Mouse (Mus musculus): ENCODE measurements around the gene Mrps33.

The Mrps33 gene

GRCm38 (mm10) chr6:39810612-39811116 is at the start of gene Mrps33:
Mrps33 (minus strand) TSS chr6:39810988.
- peak; percentile 100 for ATAC-seq (ENCODE audit: insufficient number of reproducible peaks, low FRiP score, low TSS enrichment)

- ATAC-seq (ENCODE audit: insufficient number of reproducible peaks, low FRiP score, low TSS enrichment) = no peak
These were observed 38.9 kb upstream of the Mrps33 start for GRCm38 (mm10) chr6:39849667-39850066.

- no peak for ATAC-seq (ENCODE audit: insufficient number of reproducible peaks, low FRiP score, low TSS enrichment)
These were observed 38.0 kb upstream of the Mrps33 start for GRCm38 (mm10) chr6:39848766-39849165.

- ATAC-seq (ENCODE audit: insufficient number of reproducible peaks, low FRiP score, low TSS enrichment) = no peak
These were observed 36.8 kb upstream of the Mrps33 start for GRCm38 (mm10) chr6:39847538-39847937.

- ATAC-seq (ENCODE audit: insufficient number of reproducible peaks, low FRiP score, low TSS enrichment) = no peak
These were observed 33.0 kb upstream of the Mrps33 start for GRCm38 (mm10) chr6:39843698-39844342.

GRCm38 (mm10) chr6:39828736-39829135 is 17.9 kb upstream of the Mrps33 start:
- ATAC-seq (ENCODE audit: insufficient number of reproducible peaks, low FRiP score, low TSS enrichment) = no peak

- ATAC-seq (ENCODE audit: insufficient number of reproducible peaks, low FRiP score, low TSS enrichment) = no peak
These were observed 10.5 kb upstream of the Mrps33 start for GRCm38 (mm10) chr6:39821241-39821640.

- no peak for ATAC-seq (ENCODE audit: insufficient number of reproducible peaks, low FRiP score, low TSS enrichment)
These were observed 8.1 kb upstream of the Mrps33 start for GRCm38 (mm10) chr6:39818922-39819321.

GRCm38 (mm10) chr6:39808511-39808910 is 2.3 kb downstream of the Mrps33 start:
- ATAC-seq (ENCODE audit: insufficient number of reproducible peaks, low FRiP score, low TSS enrichment) = no peak

- no peak for ATAC-seq (ENCODE audit: insufficient number of reproducible peaks, low FRiP score, low TSS enrichment)
These were observed 3.7 kb downstream of the Mrps33 start for GRCm38 (mm10) chr6:39807050-39807560.

- ATAC-seq (ENCODE audit: insufficient number of reproducible peaks, low FRiP score, low TSS enrichment) = no peak
These were observed 4.5 kb downstream of the Mrps33 start for GRCm38 (mm10) chr6:39806336-39806735.

- ATAC-seq (ENCODE audit: insufficient number of reproducible peaks, low FRiP score, low TSS enrichment) = no peak
These were observed 4.9 kb downstream of the Mrps33 start for GRCm38 (mm10) chr6:39805916-39806315.

GRCm38 (mm10) chr6:39800977-39801376 is 9.8 kb downstream of the Mrps33 start:
- ATAC-seq (ENCODE audit: insufficient number of reproducible peaks, low FRiP score, low TSS enrichment) = no peak

GRCm38 (mm10) chr6:39797076-39797475 is 13.7 kb downstream of the Mrps33 start:
- ATAC-seq (ENCODE audit: insufficient number of reproducible peaks, low FRiP score, low TSS enrichment) = no peak

GRCm38 (mm10) chr6:39796150-39796549 is 14.6 kb downstream of the Mrps33 start:
- ATAC-seq (ENCODE audit: insufficient number of reproducible peaks, low FRiP score, low TSS enrichment) = no peak

- ATAC-seq (ENCODE audit: insufficient number of reproducible peaks, low FRiP score, low TSS enrichment) = no peak
These were observed 19.0 kb downstream of the Mrps33 start for GRCm38 (mm10) chr6:39791806-39792205.

GRCm38 (mm10) chr6:39788408-39788807 is 22.4 kb downstream of the Mrps33 start:
- ATAC-seq (ENCODE audit: insufficient number of reproducible peaks, low FRiP score, low TSS enrichment) = no peak

- ATAC-seq (ENCODE audit: insufficient number of reproducible peaks, low FRiP score, low TSS enrichment) = no peak
These were observed 23.0 kb downstream of the Mrps33 start for GRCm38 (mm10) chr6:39787783-39788182.

- ATAC-seq (ENCODE audit: insufficient number of reproducible peaks, low FRiP score, low TSS enrichment) = no peak
These were observed 24.8 kb downstream of the Mrps33 start for GRCm38 (mm10) chr6:39785944-39786343.

GRCm38 (mm10) chr6:39783521-39783920 is 27.3 kb downstream of the Mrps33 start:
- no peak for ATAC-seq (ENCODE audit: insufficient number of reproducible peaks, low FRiP score, low TSS enrichment)

- ATAC-seq (ENCODE audit: insufficient number of reproducible peaks, low FRiP score, low TSS enrichment) = no peak
These were observed 28.2 kb downstream of the Mrps33 start for GRCm38 (mm10) chr6:39782618-39783017.
